Mouse (Mus musculus): ENCODE measurements around the gene Isg15. TPM values are rescaled to one million over a fixed set of nuclear protein-coding genes. Genes with fewer than 3 reads are reported as not detected.
A peak's percentile ranks its signal among the peaks of the same experiment; 100 is the strongest.

The Isg15 gene
- polyA plus RNA-seq (2015; fragmentation: Nextera tagmentation; extraction: Ambion mirVana): 5.5 and 5.9 TPM in 2 replicates

- DNase-seq (no peak), ATAC-seq (ENCODE audit: low read depth) (no peak)
- Histone ChIP-seq H3K4me3 (replicated peaks) (peak within 1 kb of the TSS; percentile 16), H3K4me2 (peak within 1 kb of the TSS; percentile 42), H3K27ac (0 out of 2 replicates have a peak within 1 kb of the TSS, but pooled peaks have one; percentile 19), H3K36me3 (no peaks in the 10 kb centered on the region), H3K27me3 (peaks cover 56% of the 10 kb centered on the region), H3K9me3 (replicated peaks) (no peaks in the 10 kb centered on the region), H3K4me1 (replicated peaks) (peaks cover 77% of the 10 kb centered on the region), H3K9ac (peak within 1 kb of the TSS; percentile 39; the same call in 1 of the 2 replicates)
- WGBS (ENCODE audit: insufficient replicate concordance): 39% methylated on average over 10 of the region's 10 CpGs
Measured at GRCm38 (mm10) chr4:156200623-156201475, at the start of gene Isg15. Gene Isg15 (minus strand): TSS chr4:156200818.

DNA sequence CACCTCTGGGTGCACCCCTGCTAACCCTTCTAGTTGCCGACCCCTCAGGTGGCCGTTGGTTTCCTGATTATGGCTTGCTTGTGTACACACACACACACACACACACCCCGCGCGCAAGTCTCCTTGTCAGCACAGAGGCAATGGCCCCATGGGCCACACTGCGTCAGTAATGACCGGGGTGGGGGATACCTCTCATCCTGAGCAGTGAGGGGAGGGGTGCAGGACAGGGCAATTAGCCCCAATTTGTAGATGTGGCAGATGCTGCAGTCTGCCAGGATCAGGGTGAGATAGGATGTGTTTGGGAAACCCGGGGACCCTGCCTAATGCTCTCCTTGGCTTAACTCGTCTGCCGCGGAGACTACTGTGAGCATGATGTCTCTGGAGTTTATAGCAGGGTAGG lies 48.9 kb upstream of the Isg15 start:
- peak overlapping the region; percentile 79 for H3K9ac ChIP-seq
- H3K27me3 ChIP-seq: peaks cover 3% of the 10 kb centered on the region
- peaks cover 74% of the 10 kb centered on the region for H3K4me1 ChIP-seq (replicated peaks)
- no peak for DNase-seq
- no peak for ATAC-seq (ENCODE audit: low read depth)
- H3K27ac ChIP-seq: peak overlapping the region; percentile 98
- peaks cover 74% of the 10 kb centered on the region for H3K36me3 ChIP-seq
- WGBS (ENCODE audit: insufficient replicate concordance): 61% methylated on average over 11 of the region's 11 CpGs
- no peak overlapping the region for H3K4me2 ChIP-seq
- H3K4me3 ChIP-seq (replicated peaks): no peak overlapping the region
- H3K9me3 ChIP-seq (replicated peaks): no peaks in the 10 kb centered on the region

DNA sequence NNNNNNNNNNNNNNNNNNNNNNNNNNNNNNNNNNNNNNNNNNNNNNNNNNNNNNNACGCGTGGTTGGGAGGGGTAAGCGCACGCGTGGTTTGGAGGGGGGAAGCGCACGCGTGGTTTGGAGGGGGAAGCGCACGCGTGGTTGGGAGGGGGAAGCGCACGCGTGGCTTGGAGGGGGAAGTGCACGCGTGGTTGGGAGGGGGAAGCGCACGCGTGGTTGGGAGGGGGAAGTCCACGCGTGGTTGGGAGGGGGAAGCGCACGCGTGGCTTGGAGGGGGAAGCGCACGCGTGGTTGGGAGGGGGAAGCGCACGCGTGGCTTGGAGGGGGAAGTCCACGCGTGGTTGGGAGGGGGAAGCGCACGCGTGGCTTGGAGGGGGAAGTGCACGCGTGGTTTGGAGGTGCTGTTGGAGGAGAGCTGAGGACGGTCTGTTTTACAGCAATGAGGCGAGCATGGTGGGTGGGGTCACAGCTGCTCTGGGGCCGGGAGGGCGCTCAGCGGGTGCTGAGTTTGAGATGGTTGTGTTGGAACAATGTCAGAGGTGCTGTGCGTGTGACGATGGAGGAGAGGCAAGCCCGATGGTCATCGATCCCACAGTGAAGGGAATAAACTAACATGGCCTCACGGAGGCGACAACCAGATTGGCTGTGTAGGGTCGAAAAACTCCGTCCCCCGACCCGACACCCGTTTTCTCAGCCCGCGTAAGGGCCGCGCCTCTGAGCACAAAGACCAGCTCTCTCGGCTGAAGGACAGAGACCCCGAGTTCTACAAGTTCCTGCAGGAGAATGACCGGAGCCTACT lies 36.2 kb upstream of the Isg15 start:
- H3K9ac ChIP-seq: peak overlapping the region; percentile 87
- ATAC-seq (ENCODE audit: low read depth) (no peak), DNase-seq (peak; percentile 41)
- peak overlapping the region; percentile 87 for H3K4me3 ChIP-seq (replicated peaks)
- no peaks in the 10 kb centered on the region for H3K9me3 ChIP-seq (replicated peaks)
- peaks cover 68% of the 10 kb centered on the region for H3K36me3 ChIP-seq
- peak overlapping the region; percentile 99 for H3K4me2 ChIP-seq
- no peaks in the 10 kb centered on the region for H3K27me3 ChIP-seq
- 16% methylated on average over 58 of the region's 60 CpGs for WGBS (ENCODE audit: insufficient replicate concordance)
- H3K4me1 ChIP-seq (replicated peaks): peaks cover 43% of the 10 kb centered on the region
- peak overlapping the region; percentile 97 for H3K27ac ChIP-seq

DNA sequence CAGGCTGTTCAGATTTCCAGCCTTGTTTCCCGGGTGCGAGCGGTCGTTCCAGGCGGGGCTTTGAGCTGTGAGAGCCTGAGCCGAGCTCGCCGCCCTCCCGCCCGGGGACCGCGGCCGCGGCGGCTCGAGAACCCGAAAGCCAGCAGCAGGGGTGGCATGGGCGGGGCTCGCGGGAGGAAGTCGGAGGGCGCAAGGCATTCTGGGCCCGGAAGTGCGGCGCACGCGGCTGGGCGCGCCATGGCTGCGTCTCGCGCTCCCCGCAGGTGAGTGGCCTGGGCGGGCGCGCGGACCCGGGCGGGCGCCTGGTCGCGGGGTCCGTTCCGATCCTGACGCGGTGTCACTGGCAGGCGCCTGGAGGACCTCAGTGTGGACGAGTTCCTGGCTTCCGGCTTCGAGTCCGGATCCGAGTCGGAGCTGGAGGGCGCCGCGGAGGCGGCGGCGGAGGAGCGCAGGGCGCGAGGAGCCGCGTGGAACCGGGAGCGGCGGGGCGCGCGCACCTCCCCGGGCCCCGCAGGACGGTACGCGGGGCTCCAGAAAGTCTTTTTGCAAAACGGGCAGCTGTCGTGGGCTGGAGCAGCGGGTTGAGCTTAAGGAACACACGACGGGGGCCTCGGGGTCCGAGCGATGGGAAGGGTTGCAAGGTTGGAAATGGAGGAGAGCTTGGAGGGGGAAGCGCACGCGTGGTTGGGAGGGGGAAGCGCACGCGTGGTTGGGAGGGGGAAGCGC lies 35.4 kb upstream of the Isg15 start, which contains the start of gene Noc2l:
Noc2l (plus strand) TSS at position 203 of the 726 bp plus-strand sequence.
- Histone ChIP-seq H3K27ac (peak within 1 kb of the TSS; percentile 97), H3K9me3 (replicated peaks) (no peaks in the 10 kb centered on the region), H3K4me1 (replicated peaks) (peaks cover 43% of the 10 kb centered on the region), H3K9ac (peak within 1 kb of the TSS; percentile 87), H3K4me2 (peak within 1 kb of the TSS; percentile 99), H3K4me3 (replicated peaks) (peak within 1 kb of the TSS; percentile 87), H3K36me3 (peaks cover 68% of the 10 kb centered on the region), H3K27me3 (no peaks in the 10 kb centered on the region)
- WGBS (ENCODE audit: insufficient replicate concordance): under 1% methylated on average over 90 of the region's 90 CpGs
- ATAC-seq (ENCODE audit: low read depth): peak; percentile 85
- DNase-seq: peak; percentile 90

DNA sequence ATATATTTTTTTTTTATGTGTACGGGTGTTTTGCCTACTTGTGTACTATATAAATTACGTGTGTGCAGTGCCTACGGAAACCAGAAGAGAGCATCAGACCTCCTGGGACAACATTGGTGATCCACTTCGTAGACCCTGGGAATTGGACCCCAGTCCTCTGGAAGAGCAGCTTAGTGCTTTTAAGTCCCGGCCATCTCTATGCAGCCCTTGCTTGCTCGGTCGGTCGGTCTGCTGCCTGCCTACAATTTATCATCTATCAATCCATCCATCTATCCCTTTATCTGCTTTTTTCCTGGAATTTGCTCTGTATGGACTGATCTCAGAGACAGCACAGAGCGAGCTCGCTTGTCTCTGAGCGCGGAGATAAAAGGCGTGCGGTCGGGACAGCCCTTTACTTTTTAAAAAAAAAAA lies 34.7 kb upstream of the Isg15 start:
- DNase-seq (no peak), ATAC-seq (ENCODE audit: low read depth) (peak; percentile 49)
- no peaks in the 10 kb centered on the region for H3K9me3 ChIP-seq (replicated peaks)
- no peaks in the 10 kb centered on the region for H3K27me3 ChIP-seq
- peaks cover 68% of the 10 kb centered on the region for H3K36me3 ChIP-seq
- H3K9ac ChIP-seq: peak overlapping the region; percentile 87
- peak overlapping the region; percentile 87 for H3K4me3 ChIP-seq (replicated peaks)
- peak overlapping the region; percentile 97 for H3K27ac ChIP-seq
- H3K4me1 ChIP-seq (replicated peaks): peaks cover 43% of the 10 kb centered on the region
- WGBS (ENCODE audit: insufficient replicate concordance): under 1% methylated on average over 15 of the region's 15 CpGs
- peak overlapping the region; percentile 99 for H3K4me2 ChIP-seq

- H3K4me1 ChIP-seq (replicated peaks): peaks cover 43% of the 10 kb centered on the region
- peak within 1 kb of the TSS; percentile 99 for H3K4me2 ChIP-seq
- H3K4me3 ChIP-seq (replicated peaks): peak within 1 kb of the TSS; percentile 87
- under 1% methylated on average over 42 of the region's 48 CpGs for WGBS (ENCODE audit: insufficient replicate concordance)
- peak within 1 kb of the TSS; percentile 97 for H3K27ac ChIP-seq
- H3K9me3 ChIP-seq (replicated peaks): no peaks in the 10 kb centered on the region
- no peaks in the 10 kb centered on the region for H3K27me3 ChIP-seq
- H3K36me3 ChIP-seq: peaks cover 68% of the 10 kb centered on the region
- peak within 1 kb of the TSS; percentile 87 for H3K9ac ChIP-seq
- peak; percentile 60 for DNase-seq
- ATAC-seq (ENCODE audit: low read depth): peak; percentile 47
Measured at GRCm38 (mm10) chr4:156234701-156235213, 34.1 kb upstream of the Isg15 start, which contains the start of gene Plekhn1. Gene Plekhn1 (minus strand): TSS chr4:156234857.

- Histone ChIP-seq H3K4me2 (peak overlapping the region; percentile 99), H3K9ac (peak overlapping the region; percentile 87), H3K27me3 (no peaks in the 10 kb centered on the region), H3K4me3 (replicated peaks) (peak overlapping the region; percentile 87), H3K27ac (peak overlapping the region; percentile 67), H3K9me3 (replicated peaks) (no peaks in the 10 kb centered on the region), H3K36me3 (peaks cover 67% of the 10 kb centered on the region), H3K4me1 (replicated peaks) (peaks cover 42% of the 10 kb centered on the region)
- DNase-seq (no peak), ATAC-seq (ENCODE audit: low read depth) (no peak)
- 24% methylated on average over 17 of the region's 17 CpGs for WGBS (ENCODE audit: insufficient replicate concordance)
Measured at GRCm38 (mm10) chr4:156234021-156234501, 33.4 kb upstream of the Isg15 start.

GRCm38 (mm10) chr4:156228393-156229024 lies 27.9 kb upstream of the Isg15 start:
- Histone ChIP-seq H3K4me1 (replicated peaks) (peaks cover 32% of the 10 kb centered on the region), H3K9ac (peak overlapping the region; percentile 23; the same call in 1 of the 2 replicates), H3K27ac (no peak overlapping the region), H3K9me3 (replicated peaks) (no peaks in the 10 kb centered on the region), H3K27me3 (no peaks in the 10 kb centered on the region), H3K36me3 (peaks cover 44% of the 10 kb centered on the region), H3K4me2 (peak overlapping the region; percentile 34), H3K4me3 (replicated peaks) (no peak overlapping the region)
- 42% methylated on average over 12 of the region's 12 CpGs for WGBS (ENCODE audit: insufficient replicate concordance)
- no peak for DNase-seq
- peak; percentile 63 for ATAC-seq (ENCODE audit: low read depth)

DNA sequence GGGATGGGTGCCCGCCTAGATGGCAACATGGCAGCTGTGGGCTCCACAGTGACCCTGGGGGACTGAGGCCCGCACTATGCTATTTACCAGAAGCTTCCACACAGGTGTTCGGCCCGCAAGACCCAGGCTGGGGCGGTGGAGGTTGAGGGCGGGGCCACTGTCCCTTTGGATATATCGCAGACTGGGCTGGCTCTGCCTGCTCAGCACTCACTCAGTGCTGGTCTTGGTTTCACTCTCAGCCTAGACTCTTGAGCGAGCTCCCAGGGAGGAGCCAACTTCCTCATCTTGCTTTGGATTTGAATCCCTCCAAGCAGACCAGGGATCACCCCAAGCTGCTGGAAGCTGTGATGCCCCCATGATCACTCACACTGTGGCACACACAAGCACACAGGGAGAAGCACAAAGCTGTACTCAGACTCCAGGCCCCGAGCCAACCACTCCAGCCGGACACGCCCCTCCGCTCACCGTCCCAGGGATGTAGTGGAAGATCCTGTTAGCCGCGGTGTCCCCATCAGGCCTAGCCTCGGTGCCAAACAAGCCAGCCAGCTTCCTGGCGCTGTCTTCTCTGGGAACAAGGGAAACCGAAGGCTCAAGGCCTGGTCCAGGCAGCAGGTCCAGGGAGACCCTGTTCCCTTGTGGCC lies 27.3 kb upstream of the Isg15 start:
- WGBS (ENCODE audit: insufficient replicate concordance): 52% methylated on average over 18 of the region's 18 CpGs
- no peaks in the 10 kb centered on the region for H3K9me3 ChIP-seq (replicated peaks)
- no peak for DNase-seq
- H3K4me3 ChIP-seq (replicated peaks): no peak overlapping the region
- peaks cover 37% of the 10 kb centered on the region for H3K36me3 ChIP-seq
- H3K4me2 ChIP-seq: peak overlapping the region; percentile 34
- no peaks in the 10 kb centered on the region for H3K27me3 ChIP-seq
- peak; percentile 15 for ATAC-seq (ENCODE audit: low read depth)
- H3K4me1 ChIP-seq (replicated peaks): peaks cover 26% of the 10 kb centered on the region
- peak overlapping the region; percentile 23; the same call in 1 of the 2 replicates for H3K9ac ChIP-seq
- no peak overlapping the region for H3K27ac ChIP-seq

- ATAC-seq (ENCODE audit: low read depth): no peak
- DNase-seq: no peak
- Histone ChIP-seq H3K4me1 (replicated peaks) (peaks cover 23% of the 10 kb centered on the region), H3K4me2 (no peak overlapping the region), H3K27me3 (no peaks in the 10 kb centered on the region), H3K4me3 (replicated peaks) (no peak overlapping the region), H3K27ac (no peak overlapping the region), H3K9ac (no peak overlapping the region), H3K9me3 (replicated peaks) (no peaks in the 10 kb centered on the region), H3K36me3 (0 out of 2 replicates have a peak, but pooled peaks cover 1% of the 10 kb centered on the region)
- WGBS (ENCODE audit: insufficient replicate concordance): 69% methylated on average over 2 of the region's 2 CpGs
Measured at GRCm38 (mm10) chr4:156224276-156224675, 23.7 kb upstream of the Isg15 start.
